Mouse (Mus musculus) liver, adult 10 weeks (tissue): ENCODE data around the gene Nell2. TPM values are rescaled to one million over a fixed set of nuclear protein-coding genes. Genes with fewer than 3 reads are reported as not detected.

Source experiments
- polyA plus RNA-seq: library from polyadenylated mRNA; stranded (reverse); fragments of 350-450 nt; fragmentation: Illumina TruSeq; extraction: RNeasy Lipid Tissue Mini Kit (QIAGEN cat#74804); gene quantifications from one replicate; pipeline ENCODE4 v1.2.3, GENCODE M21; 2014; ENCODE audit warnings: low read depth, low replicate concordance

Gene Nell2
- not detected for polyA plus RNA-seq

GRCm38 (mm10) chr15:95527948-95528861 lies at the start of gene Nell2:
Nell2 (minus strand) TSS chr15:95528559.

Other genes starting within 250 kb of the Nell2 start
- not detected for gene Dbx2, start 127.4 kb upstream of the Nell2 start, polyA plus RNA-seq